Mouse (Mus musculus) limb, embryonic 11.5 days (tissue): ENCODE results near the gene Cenpx. TPM values are rescaled to one million over a fixed set of nuclear protein-coding genes. Genes with fewer than 3 reads are reported as not detected.
A peak's percentile ranks its signal among the peaks of the same experiment; 100 is the strongest.
"Not testable (repeated sequence)": the region's sequence is repeated elsewhere in the genome, so short reads cannot be mapped to it uniquely, and the experiment has no call there.

ENCODE experiments used
- ATAC-seq: fragments of 200-750 bp; cut with Nextera tagmentation; 2 replicates; pipeline ENCODE4 v1.8.0; 2017; ENCODE audit warnings: low read depth; ENCODE audit not compliant: insufficient number of reproducible peaks, low FRiP score, low TSS enrichment
- DNase-seq: peaks from one replicate; pipeline ENCODE4 v3.0.0-alpha.2; 2015; ENCODE audit warnings: low spot score
- H3K27ac ChIP-seq: fragments of 300-500 bp; sonication (generic); replicated peaks from 2 replicates; pipeline ENCODE4 v1.5.1; 2014; ENCODE audit warnings: low read depth, mild to moderate bottlenecking, low read length
- H3K27me3 ChIP-seq: fragments of 300-500 bp; sonication (generic); 2 replicates; pipeline ENCODE4 v1.6.1; 2014; ENCODE audit warnings: mild to moderate bottlenecking, low read length, mixed read lengths; ENCODE audit not compliant: control insufficient read depth, insufficient read depth
- H3K36me3 ChIP-seq: fragments of 300-500 bp; sonication (generic); 2 replicates; pipeline ENCODE4 v1.6.1; 2014; ENCODE audit warnings: mild to moderate bottlenecking, low read length, moderate library complexity, mixed read lengths; ENCODE audit not compliant: control insufficient read depth, insufficient read depth
- H3K4me1 ChIP-seq: fragments of 300-500 bp; sonication (generic); 2 replicates; pipeline ENCODE4 v1.6.1; 2014; ENCODE audit warnings: low read length, mixed read lengths; ENCODE audit not compliant: control insufficient read depth, insufficient read depth
- H3K4me2 ChIP-seq: fragments of 300-500 bp; sonication (generic); 2 replicates; pipeline ENCODE4 v1.6.1; 2014; ENCODE audit warnings: low read depth, mild to moderate bottlenecking, moderate library complexity; ENCODE audit not compliant: severe bottlenecking
- H3K4me3 ChIP-seq: fragments of 300-500 bp; sonication (generic); 2 replicates; pipeline ENCODE4 v1.5.1; 2014; ENCODE audit warnings: low read depth, low read length
- H3K9ac ChIP-seq: fragments of 300-500 bp; sonication (generic); 2 replicates; pipeline ENCODE4 v1.6.1; 2014; ENCODE audit warnings: mild to moderate bottlenecking, low read length
- H3K9me3 ChIP-seq: fragments of 300-500 bp; sonication (generic); 2 replicates; pipeline ENCODE4 v1.6.1; 2016; ENCODE audit warnings: low read length; ENCODE audit not compliant: control insufficient read depth
- WGBS: fragments of 180-500 bp; shearing (Covaris S2); extraction: QIAGEN DNeasy Blood & Tissue Kit; methylation state at CpG from one replicate; pipeline ENCODE4 v1.1.7; 2014; 5-methylcytosine and 5-hydroxymethylcytosine counted together
- polyA plus RNA-seq: library from polyadenylated mRNA; unstranded; fragments of >200 nt; fragmentation: Nextera tagmentation; extraction: Ambion mirVana; gene quantifications from 2 replicates; pipeline ENCODE4 v1.2.1, GENCODE M21; 2014

Gene Cenpx
- polyA plus RNA-seq, 1 experiment from 2014 or later: 127 TPM

DNA sequence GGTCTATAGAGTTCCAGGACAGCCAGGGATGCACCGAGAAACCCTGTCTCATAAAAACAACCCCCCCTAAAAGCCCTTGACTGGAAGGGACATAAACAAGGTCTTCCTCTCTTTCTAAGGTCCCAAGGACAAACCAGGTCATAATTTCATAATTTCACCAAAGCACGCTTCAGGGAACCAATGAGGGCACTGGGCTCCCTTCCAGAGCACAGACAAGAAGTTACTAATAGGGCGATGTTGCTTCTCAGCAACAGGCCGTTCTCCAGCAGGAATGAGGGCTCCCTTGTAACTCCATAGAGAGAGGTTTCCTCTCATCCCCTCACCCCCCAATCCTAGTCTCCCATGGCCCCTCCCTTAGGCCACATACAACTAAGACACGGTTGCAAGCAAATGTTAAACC lies 27.4 kb upstream of the Cenpx start:
- WGBS: 85% methylated on average over 5 of the region's 5 CpGs
- H3K36me3 ChIP-seq: no peaks in the 10 kb centered on the region
- H3K9ac ChIP-seq: no peak overlapping the region
- DNase-seq (no peak), ATAC-seq (no peak)
- no peaks in the 10 kb centered on the region for H3K27me3 ChIP-seq
- no peaks in the 10 kb centered on the region for H3K4me1 ChIP-seq
- H3K4me3 ChIP-seq: no peak overlapping the region
- H3K4me2 ChIP-seq: no peak overlapping the region
- no peaks in the 10 kb centered on the region for H3K9me3 ChIP-seq
- no peak overlapping the region for H3K27ac ChIP-seq

DNA sequence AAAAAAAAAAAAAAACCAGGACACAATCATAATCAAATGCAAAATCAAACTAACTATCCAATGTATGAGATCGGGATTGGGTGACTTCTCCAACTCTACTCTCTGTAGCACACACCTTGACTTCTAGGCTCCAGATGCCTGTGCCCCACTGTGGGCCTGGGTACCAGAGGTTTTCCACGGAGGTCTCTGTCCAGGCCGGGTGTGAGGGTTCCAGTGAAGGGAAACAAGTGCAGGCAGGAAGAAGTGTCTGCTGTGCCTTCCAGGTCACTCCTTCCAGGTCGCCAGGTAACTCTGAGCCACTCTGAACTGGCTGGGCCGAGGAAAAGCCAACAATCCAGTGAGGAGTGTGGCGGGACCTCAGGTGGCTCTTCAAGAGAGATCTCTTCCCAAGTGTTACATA lies 22.9 kb upstream of the Cenpx start:
- ATAC-seq: no peak
- no peak for DNase-seq
- Histone ChIP-seq H3K4me1 (no peaks in the 10 kb centered on the region), H3K4me2 (no peak overlapping the region), H3K27ac (no peak overlapping the region), H3K27me3 (no peaks in the 10 kb centered on the region), H3K9me3 (no peaks in the 10 kb centered on the region), H3K4me3 (no peak overlapping the region), H3K36me3 (no peaks in the 10 kb centered on the region), H3K9ac (no peak overlapping the region)
- 68% methylated on average over 6 of the region's 6 CpGs for WGBS

DNA sequence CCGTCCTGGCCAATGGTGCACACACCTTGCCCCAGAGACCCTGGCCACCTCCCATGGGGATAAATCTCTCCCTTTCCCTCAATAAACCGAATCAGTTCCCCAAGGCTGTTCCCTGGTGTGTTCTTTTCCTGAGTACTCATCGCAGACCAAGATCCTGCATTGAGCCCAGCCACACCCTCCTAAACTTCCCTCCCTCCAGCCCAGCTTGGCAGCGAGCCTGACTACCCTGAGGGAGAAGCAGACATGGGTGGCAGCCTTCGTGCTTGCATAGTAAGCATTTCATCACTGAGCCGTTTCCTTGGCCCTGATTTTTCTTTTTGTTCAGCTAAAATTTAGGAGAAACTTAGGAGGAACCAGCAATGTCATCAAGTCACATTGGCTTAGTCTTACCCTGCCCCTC lies 20.0 kb upstream of the Cenpx start:
- no peak overlapping the region for H3K27ac ChIP-seq
- WGBS: 61% methylated on average over 6 of the region's 6 CpGs
- ATAC-seq: no peak
- H3K4me1 ChIP-seq: 0 out of 2 replicates have a peak, but pooled peaks cover 3% of the 10 kb centered on the region
- H3K27me3 ChIP-seq: no peaks in the 10 kb centered on the region
- H3K9ac ChIP-seq: no peak overlapping the region
- H3K4me3 ChIP-seq: no peak overlapping the region
- no peaks in the 10 kb centered on the region for H3K36me3 ChIP-seq
- H3K4me2 ChIP-seq: no peak overlapping the region
- H3K9me3 ChIP-seq: no peaks in the 10 kb centered on the region
- DNase-seq: no peak

DNA sequence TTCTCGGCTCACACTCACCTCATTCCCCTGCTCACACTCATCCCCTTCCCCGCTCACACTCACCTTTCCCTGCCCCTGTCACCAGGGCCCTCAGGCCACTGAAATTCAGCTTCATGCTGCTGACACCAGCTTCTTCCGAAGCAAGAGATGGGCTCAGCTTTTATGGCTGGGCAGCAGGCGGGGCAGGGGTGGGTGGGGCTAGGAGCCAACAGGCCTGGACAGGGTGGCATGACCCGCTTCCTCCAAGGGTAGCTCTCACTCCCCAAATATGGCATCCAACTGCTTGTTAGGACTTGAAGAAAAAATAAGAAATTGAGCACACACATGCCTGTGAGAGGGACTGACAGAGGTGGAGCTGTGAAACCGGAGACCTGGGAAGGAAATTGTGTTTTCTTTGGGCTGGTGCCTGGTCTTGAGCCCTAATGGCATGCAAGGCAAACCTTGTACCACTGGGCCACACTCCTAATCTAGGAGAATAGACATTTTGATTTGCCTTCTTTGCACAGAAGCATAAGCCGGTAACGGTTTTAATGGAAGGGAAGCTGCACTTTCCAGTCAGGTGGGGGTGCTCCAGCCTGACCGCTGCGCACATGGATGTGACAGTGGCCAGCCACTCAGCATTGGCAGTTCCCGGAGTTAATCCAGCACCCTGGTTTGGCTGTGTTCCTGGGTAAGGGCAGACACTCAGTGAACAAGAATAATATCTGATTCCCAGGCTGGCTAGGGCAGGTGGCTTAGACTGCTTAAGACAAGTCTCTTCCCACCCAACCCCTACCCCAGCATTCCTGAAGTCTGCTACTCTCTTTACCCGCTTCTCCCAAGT lies 18.5 kb upstream of the Cenpx start, which contains the start of gene Cbr2:
Cbr2 (minus strand) TSS at position 257 of the 823 bp plus-strand sequence.
- Histone ChIP-seq H3K9me3 (no peaks in the 10 kb centered on the region), H3K9ac (no peak within 1 kb of the TSS), H3K4me3 (no peak within 1 kb of the TSS), H3K4me2 (no peak within 1 kb of the TSS), H3K27ac (no peak within 1 kb of the TSS), H3K4me1 (0 out of 2 replicates have a peak, but pooled peaks cover 3% of the 10 kb centered on the region), H3K27me3 (no peaks in the 10 kb centered on the region), H3K36me3 (no peaks in the 10 kb centered on the region)
- WGBS: 69% methylated on average over 12 of the region's 12 CpGs
- ATAC-seq (no peak), DNase-seq (no peak)

DNA sequence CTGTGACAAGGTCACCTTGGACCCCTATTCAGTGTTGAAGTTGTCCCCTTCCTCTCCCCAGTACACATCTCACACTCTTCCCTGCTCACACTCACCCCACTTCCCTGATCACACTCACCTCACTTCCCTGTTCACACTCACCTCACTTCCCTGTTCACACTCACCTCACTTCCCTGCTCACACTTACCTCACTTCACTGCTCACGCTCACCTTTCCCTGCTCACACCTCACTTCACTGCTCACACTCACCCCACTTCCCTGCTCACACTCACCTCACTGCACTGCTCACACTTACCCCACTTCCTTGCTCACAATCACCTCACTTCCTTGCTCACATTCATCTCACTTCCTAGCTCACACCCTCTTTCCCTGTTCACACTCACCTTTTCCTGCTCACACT lies 17.9 kb upstream of the Cenpx start:
- Histone ChIP-seq H3K9ac (no peak overlapping the region), H3K4me2 (no peak overlapping the region), H3K36me3 (no peaks in the 10 kb centered on the region), H3K4me3 (no peak overlapping the region), H3K9me3 (no peaks in the 10 kb centered on the region), H3K4me1 (0 out of 2 replicates have a peak, but pooled peaks cover 3% of the 10 kb centered on the region), H3K27me3 (no peaks in the 10 kb centered on the region), H3K27ac (no peak overlapping the region)
- DNase-seq (no peak), ATAC-seq (no peak)
- 97% methylated on average over 1 of the region's 1 CpGs for WGBS

DNA sequence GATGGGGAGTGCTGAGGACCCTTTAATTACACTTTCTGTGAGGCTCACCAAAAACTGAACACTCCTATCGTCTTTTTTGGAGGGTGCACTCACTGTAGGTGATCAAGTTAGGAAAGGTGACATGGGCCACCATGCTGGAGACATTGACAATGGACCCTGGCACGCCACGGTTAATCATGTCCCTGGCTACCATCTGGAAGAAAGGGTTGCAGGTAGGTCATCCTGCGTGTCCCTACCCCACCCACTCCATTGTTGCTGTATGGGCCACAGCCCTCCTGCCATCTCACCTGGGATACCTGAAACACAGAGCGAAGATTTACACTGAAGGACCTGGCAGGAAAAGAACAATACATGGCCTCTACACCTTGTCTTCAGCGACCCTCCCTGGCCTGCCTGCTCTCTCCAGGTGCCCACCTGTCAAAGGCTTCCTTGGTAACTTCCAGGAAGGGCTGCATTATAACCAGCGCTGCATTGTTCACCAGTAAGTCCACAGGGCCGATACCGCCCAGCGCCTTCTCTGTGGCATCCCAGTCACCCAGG lies 16.9 kb upstream of the Cenpx start:
- ATAC-seq (no peak), DNase-seq (no peak)
- Histone ChIP-seq H3K27me3 (no peaks in the 10 kb centered on the region), H3K9me3 (no peaks in the 10 kb centered on the region), H3K4me1 (0 out of 2 replicates have a peak, but pooled peaks cover 3% of the 10 kb centered on the region), H3K4me2 (no peak overlapping the region), H3K9ac (no peak overlapping the region), H3K27ac (no peak overlapping the region), H3K36me3 (no peaks in the 10 kb centered on the region), H3K4me3 (no peak overlapping the region)
- WGBS: 86% methylated on average over 10 of the region's 10 CpGs

DNA sequence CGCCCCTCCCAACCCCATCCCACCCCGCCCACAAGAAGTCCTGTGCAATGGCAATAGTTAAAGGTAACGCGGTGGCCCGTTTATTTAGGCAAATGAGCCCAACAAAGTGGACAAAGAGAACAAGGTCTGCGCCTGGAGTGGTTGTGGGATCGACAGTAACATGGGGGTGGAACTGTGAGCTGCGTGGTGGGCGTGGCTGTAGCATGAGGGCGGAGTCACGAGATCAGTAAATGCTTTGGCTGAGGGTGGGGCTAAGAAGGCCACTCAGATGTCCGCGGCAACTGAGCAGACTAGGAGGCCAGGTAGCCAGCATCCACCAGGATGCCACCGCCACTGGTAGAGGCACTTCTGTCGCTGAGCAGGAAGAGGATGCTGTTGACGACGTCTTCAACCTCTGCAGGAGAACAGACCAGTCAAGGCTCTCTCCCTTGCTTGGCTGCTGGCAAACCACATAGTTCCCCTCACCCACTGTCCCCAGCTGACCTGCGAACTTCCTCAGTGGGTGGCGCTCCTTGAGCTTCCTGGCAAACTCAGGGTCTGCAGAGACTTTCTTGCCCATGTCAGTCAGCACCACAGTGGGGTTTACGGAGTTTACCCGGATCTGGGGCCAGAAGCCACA lies 16.0 kb upstream of the Cenpx start:
- H3K36me3 ChIP-seq, H3K9ac ChIP-seq, H3K27me3 ChIP-seq, H3K4me3 ChIP-seq, H3K9me3 ChIP-seq, H3K27ac ChIP-seq, H3K4me1 ChIP-seq: not testable (repeated sequence)
- peak overlapping the region; percentile 11; the same call in 1 of the 2 replicates for H3K4me2 ChIP-seq
- DNase-seq (peak; percentile 79), ATAC-seq (peak; percentile 51; the same call in 1 of the 2 replicates)
- 6% methylated on average over 19 of the region's 21 CpGs for WGBS

DNA sequence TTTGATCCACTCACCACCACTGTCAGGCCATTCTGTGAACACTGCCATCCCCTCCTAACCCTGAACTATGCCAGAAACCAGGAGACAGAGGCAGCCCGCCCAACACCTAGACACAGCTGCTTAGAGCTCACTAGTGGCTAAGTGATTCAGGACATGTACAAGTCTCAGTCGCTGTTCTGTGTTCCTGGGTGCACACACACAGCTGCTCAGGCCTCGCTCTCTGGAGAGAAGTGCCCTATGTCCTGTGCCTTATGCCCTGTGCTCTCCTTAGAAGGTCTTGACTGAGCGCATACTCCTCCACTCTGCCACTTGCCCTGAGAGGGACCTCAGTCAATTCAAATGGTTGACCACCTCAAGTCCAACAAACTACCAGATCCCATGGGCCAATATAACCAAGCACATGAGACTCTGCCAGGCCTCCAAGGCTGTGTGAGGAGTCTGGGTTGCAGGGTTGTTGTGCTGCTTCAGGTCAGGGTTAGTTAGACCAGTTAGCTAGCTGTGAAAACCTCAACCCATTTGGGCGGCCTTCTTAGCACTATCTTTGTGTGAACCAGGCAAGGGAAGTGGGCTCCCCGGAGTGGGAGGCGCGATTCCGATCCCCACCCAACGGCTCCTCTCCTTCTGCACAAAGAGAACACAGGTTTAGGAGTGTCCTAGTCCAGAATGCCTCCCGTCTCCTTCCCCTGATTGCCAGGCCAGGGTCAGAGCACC lies 15.1 kb upstream of the Cenpx start:
- Histone ChIP-seq H3K4me2 (peak overlapping the region; percentile 11; the same call in 1 of the 2 replicates), H3K27ac (no peak overlapping the region), H3K36me3 (no peaks in the 10 kb centered on the region), H3K4me1 (0 out of 2 replicates have a peak, but pooled peaks cover 3% of the 10 kb centered on the region), H3K4me3 (0 out of 2 replicates have a peak overlapping the region, but pooled peaks have one; percentile 10), H3K9ac (no peak overlapping the region; the same call in 1 of the 2 replicates), H3K9me3 (no peaks in the 10 kb centered on the region), H3K27me3 (no peaks in the 10 kb centered on the region)
- DNase-seq: no peak
- 66% methylated on average over 11 of the region's 11 CpGs for WGBS
- no peak for ATAC-seq
